Mouse (Mus musculus): ENCODE measurements around the gene Itprip.

The Itprip gene

GRCm38 (mm10) chr19:47914191-47914590, 4.9 kb downstream of the Itprip start:
- DNase-seq (ENCODE audit: low spot score in 2 of 2), result no peak

GRCm38 (mm10) chr19:47913344-47913743, 5.8 kb downstream of the Itprip start:
- DNase-seq (ENCODE audit: low spot score in 2 of 2), result no peak

- DNase-seq (ENCODE audit: low spot score in 2 of 2), result no peak
Measured at GRCm38 (mm10) chr19:47910751-47911150, 8.3 kb downstream of the Itprip start.

GRCm38 (mm10) chr19:47910117-47910618, 8.9 kb downstream of the Itprip start:
- DNase-seq (ENCODE audit: low spot score in 2 of 2), result no peak

GRCm38 (mm10) chr19:47909387-47910116, 9.5 kb downstream of the Itprip start:
- DNase-seq (ENCODE audit: low spot score in 2 of 2), result no peak

GRCm38 (mm10) chr19:47908961-47909371, 10.1 kb downstream of the Itprip start:
- DNase-seq (ENCODE audit: low spot score in 2 of 2), result no peak

- DNase-seq (ENCODE audit: low spot score in 2 of 2), result no peak
Measured at GRCm38 (mm10) chr19:47907596-47907995, 11.5 kb downstream of the Itprip start.

GRCm38 (mm10) chr19:47905603-47906002, 13.5 kb downstream of the Itprip start:
- DNase-seq (ENCODE audit: low spot score in 2 of 2), result no peak

- DNase-seq (ENCODE audit: low spot score in 2 of 2), result no peak
Measured at GRCm38 (mm10) chr19:47905081-47905480, 14.0 kb downstream of the Itprip start.

GRCm38 (mm10) chr19:47903679-47904078, 15.4 kb downstream of the Itprip start:
- DNase-seq (ENCODE audit: low spot score in 2 of 2), result no peak

GRCm38 (mm10) chr19:47902316-47903201, 16.5 kb downstream of the Itprip start:
- no peak for DNase-seq (ENCODE audit: low spot score in 2 of 2)

GRCm38 (mm10) chr19:47900558-47900957, 18.5 kb downstream of the Itprip start:
- DNase-seq (ENCODE audit: low spot score in 2 of 2), result no peak

GRCm38 (mm10) chr19:47900012-47900411, 19.1 kb downstream of the Itprip start:
- no peak for DNase-seq (ENCODE audit: low spot score in 2 of 2)

- DNase-seq (ENCODE audit: low spot score in 2 of 2), result no peak
Measured at GRCm38 (mm10) chr19:47898472-47899079, 20.5 kb downstream of the Itprip start.

GRCm38 (mm10) chr19:47893092-47893491, 26.0 kb downstream of the Itprip start:
- DNase-seq (ENCODE audit: low spot score in 2 of 2), result no peak

- no peak for DNase-seq (ENCODE audit: low spot score in 2 of 2)
Measured at GRCm38 (mm10) chr19:47891562-47892312, 27.4 kb downstream of the Itprip start.

- no peak for DNase-seq (ENCODE audit: low spot score in 2 of 2)
Measured at GRCm38 (mm10) chr19:47890489-47891130, 28.5 kb downstream of the Itprip start.

- no peak for DNase-seq (ENCODE audit: low spot score in 2 of 2)
Measured at GRCm38 (mm10) chr19:47888037-47888436, 31.1 kb downstream of the Itprip start.

GRCm38 (mm10) chr19:47887417-47887816, 31.7 kb downstream of the Itprip start:
- no peak for DNase-seq (ENCODE audit: low spot score in 2 of 2)

- no peak for DNase-seq (ENCODE audit: low spot score in 2 of 2)
Measured at GRCm38 (mm10) chr19:47886617-47887016, 32.5 kb downstream of the Itprip start.

GRCm38 (mm10) chr19:47885886-47886285, 33.2 kb downstream of the Itprip start:
- DNase-seq (ENCODE audit: low spot score in 2 of 2), result no peak

Data from frontal cortex, postnatal 10 days (tissue).